Mouse (Mus musculus) embryonic facial prominence, embryonic 15.5 days (tissue): ENCODE measurements around the gene Armcx4. TPM values are rescaled to one million over a fixed set of nuclear protein-coding genes. Genes with fewer than 3 reads are reported as not detected.

ENCODE experiments used
- ATAC-seq: fragments of 200-750 bp; cut with Nextera tagmentation; 2 replicates; pipeline ENCODE4 v1.8.0; 2017; ENCODE audit warnings: low read depth, moderate TSS enrichment; ENCODE audit not compliant: insufficient number of reproducible peaks, low FRiP score, low TSS enrichment
- H3K27ac ChIP-seq: fragments of 300-500 bp; sonication (generic); replicated peaks from 2 replicates; pipeline ENCODE4 v1.5.1; 2015; ENCODE audit warnings: mild to moderate bottlenecking, inconsistent platforms
- H3K27me3 ChIP-seq: fragments of 300-500 bp; sonication (generic); 2 replicates; pipeline ENCODE4 v1.6.1; 2015; ENCODE audit warnings: inconsistent platforms
- H3K36me3 ChIP-seq: fragments of 300-500 bp; sonication (generic); 2 replicates; pipeline ENCODE4 v1.6.1; 2015; ENCODE audit warnings: mild to moderate bottlenecking, inconsistent platforms
- H3K4me1 ChIP-seq: fragments of 300-500 bp; sonication (generic); 2 replicates; pipeline ENCODE4 v1.6.1; 2015; ENCODE audit warnings: inconsistent platforms
- H3K4me2 ChIP-seq: fragments of 300-500 bp; sonication (generic); replicated peaks from 2 replicates; pipeline ENCODE4 v1.6.1; 2015; ENCODE audit warnings: mild to moderate bottlenecking, inconsistent platforms
- H3K4me3 ChIP-seq: fragments of 300-500 bp; sonication (generic); replicated peaks from 2 replicates; pipeline ENCODE4 v1.5.1; 2015; ENCODE audit warnings: mild to moderate bottlenecking, inconsistent platforms
- H3K9ac ChIP-seq: fragments of 300-500 bp; sonication (generic); 2 replicates; pipeline ENCODE4 v1.6.1; 2015; ENCODE audit warnings: inconsistent platforms
- H3K9me3 ChIP-seq: fragments of 300-500 bp; sonication (generic); replicated peaks from 2 replicates; pipeline ENCODE4 v1.6.1; 2016; ENCODE audit warnings: inconsistent platforms
- WGBS: fragments of 180-500 bp; shearing (Covaris S2); methylation state at CpG from one replicate; pipeline ENCODE4 v1.1.7; 2015; 5-methylcytosine and 5-hydroxymethylcytosine counted together
- polyA plus RNA-seq: library from polyadenylated mRNA; unstranded; fragments of >200 nt; fragmentation: Nextera tagmentation; extraction: Ambion mirVana; gene quantifications from 2 replicates; pipeline ENCODE4 v1.2.1, GENCODE M21; 2015

The Armcx4 gene
- polyA plus RNA-seq, result 4.5 and 5.1 TPM in 2 replicates

GRCm38 (mm10) chrX:134686267-134686666 is at the start of gene Armcx4:
Gene Armcx4 (plus strand): TSS chrX:134686519.
- ATAC-seq, result peak; percentile 95
- no peaks in the 10 kb centered on the region for H3K9me3 ChIP-seq
- H3K4me1 ChIP-seq, result no peaks in the 10 kb centered on the region
- H3K36me3 ChIP-seq, result peaks cover 13% of the 10 kb centered on the region; the same call in 1 of the 2 replicates
- 26% methylated on average over 27 of the region's 33 CpGs for WGBS
- peak within 1 kb of the TSS; percentile 85 for H3K27ac ChIP-seq
- H3K4me3 ChIP-seq, result peak within 1 kb of the TSS; percentile 55
- H3K9ac ChIP-seq, result peak within 1 kb of the TSS; percentile 37
- peaks cover 8% of the 10 kb centered on the region for H3K27me3 ChIP-seq
- peak within 1 kb of the TSS; percentile 39 for H3K4me2 ChIP-seq

- Histone ChIP-seq H3K36me3 (no peaks in the 10 kb centered on the region), H3K9ac (no peak overlapping the region), H3K4me1 (no peaks in the 10 kb centered on the region), H3K4me3 (no peak overlapping the region), H3K27me3 (no peaks in the 10 kb centered on the region), H3K27ac (no peak overlapping the region), H3K4me2 (no peak overlapping the region), H3K9me3 (no peaks in the 10 kb centered on the region)
- ATAC-seq, result no peak
- WGBS, result 58% methylated on average over 10 of the region's 10 CpGs
These were observed 45.1 kb upstream of the Armcx4 start for GRCm38 (mm10) chrX:134641000-134641760.

GRCm38 (mm10) chrX:134646338-134646737 is 40.0 kb upstream of the Armcx4 start:
- Histone ChIP-seq H3K4me1 (no peaks in the 10 kb centered on the region), H3K27me3 (no peaks in the 10 kb centered on the region), H3K4me2 (no peak overlapping the region), H3K27ac (no peak overlapping the region), H3K9ac (no peak overlapping the region), H3K4me3 (no peak overlapping the region), H3K9me3 (no peaks in the 10 kb centered on the region), H3K36me3 (no peaks in the 10 kb centered on the region)
- no peak for ATAC-seq
- 81% methylated on average over 1 of the region's 1 CpGs for WGBS

- no peaks in the 10 kb centered on the region for H3K4me1 ChIP-seq
- H3K4me2 ChIP-seq, result no peak overlapping the region
- ATAC-seq, result no peak
- H3K9me3 ChIP-seq, result no peaks in the 10 kb centered on the region
- no peaks in the 10 kb centered on the region for H3K27me3 ChIP-seq
- H3K36me3 ChIP-seq, result no peaks in the 10 kb centered on the region
- H3K4me3 ChIP-seq, result no peak overlapping the region
- no peak overlapping the region; the same call in 1 of the 2 replicates for H3K27ac ChIP-seq
- H3K9ac ChIP-seq, result no peak overlapping the region
- 59% methylated on average over 8 of the region's 8 CpGs for WGBS
These were observed 38.9 kb upstream of the Armcx4 start for GRCm38 (mm10) chrX:134647421-134647820.

GRCm38 (mm10) chrX:134648031-134648692 is 38.2 kb upstream of the Armcx4 start:
- no peaks in the 10 kb centered on the region for H3K4me1 ChIP-seq
- H3K27ac ChIP-seq, result no peak overlapping the region
- H3K27me3 ChIP-seq, result no peaks in the 10 kb centered on the region
- H3K4me2 ChIP-seq, result no peak overlapping the region
- H3K9me3 ChIP-seq, result no peaks in the 10 kb centered on the region
- no peak overlapping the region for H3K9ac ChIP-seq
- H3K36me3 ChIP-seq, result no peaks in the 10 kb centered on the region
- no peak overlapping the region for H3K4me3 ChIP-seq
- WGBS, result 20% methylated on average over 11 of the region's 11 CpGs
- no peak; the same call in 1 of the 2 replicates for ATAC-seq

GRCm38 (mm10) chrX:134652061-134652460 is 34.3 kb upstream of the Armcx4 start:
- no peaks in the 10 kb centered on the region for H3K36me3 ChIP-seq
- H3K27ac ChIP-seq, result no peak overlapping the region
- ATAC-seq, result no peak
- H3K4me3 ChIP-seq, result no peak overlapping the region
- H3K27me3 ChIP-seq, result no peaks in the 10 kb centered on the region
- no peaks in the 10 kb centered on the region for H3K4me1 ChIP-seq
- WGBS, result 63% methylated on average over 1 of the region's 1 CpGs
- H3K4me2 ChIP-seq, result no peak overlapping the region
- H3K9ac ChIP-seq, result no peak overlapping the region
- H3K9me3 ChIP-seq, result no peaks in the 10 kb centered on the region

GRCm38 (mm10) chrX:134661586-134661985 is 24.7 kb upstream of the Armcx4 start:
- ATAC-seq, result 0 out of 2 replicates have a peak, but pooled peaks have one; percentile 24
- no peaks in the 10 kb centered on the region for H3K4me1 ChIP-seq
- peaks cover 6% of the 10 kb centered on the region; the same call in 1 of the 2 replicates for H3K27me3 ChIP-seq
- no peaks in the 10 kb centered on the region for H3K9me3 ChIP-seq
- no peak overlapping the region for H3K4me2 ChIP-seq
- no peaks in the 10 kb centered on the region for H3K36me3 ChIP-seq
- H3K27ac ChIP-seq, result no peak overlapping the region
- no peak overlapping the region for H3K4me3 ChIP-seq
- no peak overlapping the region for H3K9ac ChIP-seq
- WGBS, result 71% methylated on average over 5 of the region's 5 CpGs

GRCm38 (mm10) chrX:134675022-134675421 is 11.3 kb upstream of the Armcx4 start:
- H3K36me3 ChIP-seq, result no peaks in the 10 kb centered on the region
- 34% methylated on average over 5 of the region's 5 CpGs for WGBS

GRCm38 (mm10) chrX:134675959-134676358 is 10.4 kb upstream of the Armcx4 start:
- WGBS, result 68% methylated on average over 1 of the region's 1 CpGs
- no peak for ATAC-seq
- no peaks in the 10 kb centered on the region for H3K9me3 ChIP-seq

More at GRCm38 (mm10) chrX:134675022-134675421, 11.3 kb upstream of the Armcx4 start:
- Histone ChIP-seq H3K4me1 (no peaks in the 10 kb centered on the region), H3K27me3 (no peaks in the 10 kb centered on the region), H3K9ac (no peak overlapping the region), H3K4me3 (no peak overlapping the region), H3K9me3 (no peaks in the 10 kb centered on the region), H3K27ac (no peak overlapping the region), H3K4me2 (no peak overlapping the region)
- ATAC-seq, result no peak

GRCm38 (mm10) chrX:134684936-134685335 is 1.4 kb upstream of the Armcx4 start:
- ATAC-seq, result no peak
- Histone ChIP-seq H3K4me2 (peak overlapping the region; percentile 22; the same call in 1 of the 2 replicates), H3K27ac (peak overlapping the region; percentile 60), H3K9me3 (no peaks in the 10 kb centered on the region), H3K4me1 (no peaks in the 10 kb centered on the region), H3K4me3 (peak overlapping the region; percentile 55), H3K9ac (no peak overlapping the region), H3K27me3 (peaks cover 6% of the 10 kb centered on the region), H3K36me3 (peaks cover 2% of the 10 kb centered on the region; the same call in 1 of the 2 replicates)
- WGBS, result 26% methylated on average over 5 of the region's 5 CpGs

More at GRCm38 (mm10) chrX:134675959-134676358, 10.4 kb upstream of the Armcx4 start:
- no peaks in the 10 kb centered on the region for H3K4me1 ChIP-seq
- H3K27ac ChIP-seq, result no peak overlapping the region
- no peak overlapping the region for H3K4me2 ChIP-seq
- no peaks in the 10 kb centered on the region for H3K36me3 ChIP-seq
- no peaks in the 10 kb centered on the region for H3K27me3 ChIP-seq
- H3K9ac ChIP-seq, result no peak overlapping the region
- H3K4me3 ChIP-seq, result no peak overlapping the region

GRCm38 (mm10) chrX:134686739-134687171 is 436 bp downstream of the Armcx4 start:
- Histone ChIP-seq H3K4me1 (no peaks in the 10 kb centered on the region), H3K9ac (peak overlapping the region; percentile 37), H3K36me3 (peaks cover 13% of the 10 kb centered on the region; the same call in 1 of the 2 replicates), H3K4me3 (peak overlapping the region; percentile 55), H3K27ac (peak overlapping the region; percentile 85), H3K9me3 (no peaks in the 10 kb centered on the region), H3K27me3 (peaks cover 8% of the 10 kb centered on the region), H3K4me2 (peak overlapping the region; percentile 39)
- peak; percentile 35 for ATAC-seq
- 15% methylated on average over 16 of the region's 16 CpGs for WGBS
